Mouse (Mus musculus) heart, adult 2 months (tissue): ENCODE measurements at regions not wholly inside any gene's neighbourhood (a gene's known extent, or its start where the extent isn't known, plus 50 kb on each side); places are given as distances from the start of the nearest gene placed in this dataset.

Experiments used
- DNase-seq, 2 experiments: peaks; one replicate each; pipeline ENCODE4 v3.0.0; 2021
- H3K27ac ChIP-seq: fragments of 200-600 bp; 2 replicates; pipeline ENCODE4 v1.8.1; 2022
- H3K27me3 ChIP-seq: fragments of 200-500 bp; 2 replicates; pipeline ENCODE4 v1.6.1; 2012; ENCODE audit warnings: mild to moderate bottlenecking, low read length, inconsistent platforms, mixed read lengths; ENCODE audit not compliant: control insufficient read depth, insufficient read depth
- H3K36me3 ChIP-seq: fragments of 200-500 bp; 2 replicates; pipeline ENCODE4 v1.6.1; 2012; ENCODE audit warnings: low read length, inconsistent platforms; ENCODE audit not compliant: control insufficient read depth, insufficient read depth
- H3K4me1 ChIP-seq: fragments of 200-500 bp; 2 replicates; pipeline ENCODE4 v1.6.1; 2011; ENCODE audit warnings: low read length; ENCODE audit not compliant: control insufficient read depth, insufficient read depth
- H3K4me3 ChIP-seq: fragments of 200-600 bp; 2 replicates; pipeline ENCODE4 v1.8.1; 2022
- H3K79me2 ChIP-seq: fragments of 200-500 bp; replicated peaks from 2 replicates; pipeline ENCODE4 v1.6.1; 2012; ENCODE audit warnings: mild to moderate bottlenecking, inconsistent platforms, low read length, moderate library complexity, mixed read lengths; ENCODE audit not compliant: control insufficient read depth, insufficient read depth
- H3K9ac ChIP-seq: fragments of 200-500 bp; 2 replicates; pipeline ENCODE4 v1.6.1; 2012; ENCODE audit warnings: low read depth, mild to moderate bottlenecking, control low read depth, inconsistent platforms, low read length, mixed read lengths
- CTCF ChIP-seq: fragments of 200-600 bp; IDR thresholded peaks from 2 replicates; pipeline ENCODE4 v1.8.1; 2022; ENCODE audit warnings: antibody characterized with exemption, mild to moderate bottlenecking, moderate library complexity
- EP300 ChIP-seq: fragments of 200-500 bp; IDR thresholded peaks from 2 replicates; pipeline ENCODE4 v1.6.1; 2011; ENCODE audit warnings: low read depth, low read length, control low read depth; ENCODE audit not compliant: insufficient read depth
- POLR2A ChIP-seq: fragments of 200-500 bp; IDR thresholded peaks from 2 replicates; pipeline ENCODE4 v1.6.1; 2011; ENCODE audit warnings: mild to moderate bottlenecking, low read depth, low read length, control low read depth; ENCODE audit not compliant: insufficient read depth
- WGBS: fragments of 180-500 bp; shearing (Covaris S2); methylation state at CpG from one replicate; pipeline ENCODE4 v1.1.7; 2018; 5-methylcytosine and 5-hydroxymethylcytosine counted together
- intact Hi-C: fragments of 180-260 bp; cut with DNase I; formaldehyde crosslinking; loops from one replicate; pipeline ENCODE4 v1.15.1; 2025

DNA sequence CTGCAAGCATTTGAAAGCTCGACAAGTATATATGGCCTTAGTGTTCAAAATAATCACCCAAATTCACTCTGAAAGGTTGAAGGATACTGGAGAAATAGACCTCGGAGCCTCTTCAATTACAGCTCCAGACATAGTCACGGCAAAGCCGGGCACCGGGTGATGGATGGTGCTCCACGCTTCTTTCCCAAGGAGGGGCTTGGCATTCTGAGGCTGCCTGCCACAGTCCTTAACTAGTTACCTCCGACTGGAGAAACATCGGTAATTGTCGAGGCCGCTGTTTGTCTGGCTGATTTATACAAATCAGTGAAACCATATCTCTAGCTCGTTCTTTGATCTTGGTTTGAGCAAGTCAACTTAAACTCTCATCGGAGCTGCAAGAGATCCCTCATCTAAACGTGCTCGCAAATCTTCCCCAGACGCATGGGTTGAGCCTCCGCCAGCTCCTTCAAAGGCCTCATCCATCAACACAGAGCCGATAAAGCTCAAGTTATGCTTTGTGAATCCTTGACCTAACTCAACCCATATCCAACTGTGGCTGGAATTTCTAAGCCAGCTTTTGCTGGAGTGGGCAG, 145.4 kb upstream of the Stx16 start:
- intact Hi-C loops, result no loop called here
- Histone ChIP-seq H3K27ac (no peak overlapping the region), H3K4me3 (no peak overlapping the region), H3K27me3 (no peaks in the 10 kb centered on the region), H3K4me1 (no peaks in the 10 kb centered on the region), H3K9ac (no peak overlapping the region), H3K36me3 (no peaks in the 10 kb centered on the region), H3K79me2 (no peaks in the 10 kb centered on the region)
- WGBS, result 89% methylated on average over 17 of the region's 17 CpGs
- no peak for DNase-seq
- TF ChIP-seq CTCF (no peak), POLR2A (no peak), EP300 (no peak)

DNA sequence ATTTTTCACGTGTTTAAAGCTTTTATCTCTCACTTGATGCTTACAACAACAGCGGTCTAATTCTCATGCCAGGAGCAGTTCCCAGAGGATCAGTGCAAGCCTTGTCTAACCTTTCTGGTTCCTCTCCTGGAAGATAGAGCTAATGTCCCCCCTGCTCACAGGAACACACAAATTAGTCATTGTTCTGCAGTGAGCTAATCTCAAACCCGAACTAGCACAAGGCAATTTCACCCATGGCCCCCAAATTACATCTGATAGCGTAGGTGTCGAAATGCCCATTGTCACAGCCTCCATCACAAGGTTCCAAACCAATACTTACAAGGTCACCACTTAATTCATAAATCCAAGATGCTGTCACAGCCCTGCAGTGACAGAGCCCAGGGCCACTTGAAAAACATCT, 140.4 kb upstream of the Stx16 start:
- Histone ChIP-seq H3K79me2 (no peaks in the 10 kb centered on the region), H3K27me3 (no peaks in the 10 kb centered on the region), H3K9ac (no peak overlapping the region), H3K4me1 (no peaks in the 10 kb centered on the region), H3K4me3 (no peak overlapping the region), H3K36me3 (no peaks in the 10 kb centered on the region), H3K27ac (no peak overlapping the region)
- no peak for TF ChIP-seq POLR2A
- intact Hi-C loops, result no loop called here
- 59% methylated on average over 5 of the region's 5 CpGs for WGBS
- DNase-seq, result no peak

DNA sequence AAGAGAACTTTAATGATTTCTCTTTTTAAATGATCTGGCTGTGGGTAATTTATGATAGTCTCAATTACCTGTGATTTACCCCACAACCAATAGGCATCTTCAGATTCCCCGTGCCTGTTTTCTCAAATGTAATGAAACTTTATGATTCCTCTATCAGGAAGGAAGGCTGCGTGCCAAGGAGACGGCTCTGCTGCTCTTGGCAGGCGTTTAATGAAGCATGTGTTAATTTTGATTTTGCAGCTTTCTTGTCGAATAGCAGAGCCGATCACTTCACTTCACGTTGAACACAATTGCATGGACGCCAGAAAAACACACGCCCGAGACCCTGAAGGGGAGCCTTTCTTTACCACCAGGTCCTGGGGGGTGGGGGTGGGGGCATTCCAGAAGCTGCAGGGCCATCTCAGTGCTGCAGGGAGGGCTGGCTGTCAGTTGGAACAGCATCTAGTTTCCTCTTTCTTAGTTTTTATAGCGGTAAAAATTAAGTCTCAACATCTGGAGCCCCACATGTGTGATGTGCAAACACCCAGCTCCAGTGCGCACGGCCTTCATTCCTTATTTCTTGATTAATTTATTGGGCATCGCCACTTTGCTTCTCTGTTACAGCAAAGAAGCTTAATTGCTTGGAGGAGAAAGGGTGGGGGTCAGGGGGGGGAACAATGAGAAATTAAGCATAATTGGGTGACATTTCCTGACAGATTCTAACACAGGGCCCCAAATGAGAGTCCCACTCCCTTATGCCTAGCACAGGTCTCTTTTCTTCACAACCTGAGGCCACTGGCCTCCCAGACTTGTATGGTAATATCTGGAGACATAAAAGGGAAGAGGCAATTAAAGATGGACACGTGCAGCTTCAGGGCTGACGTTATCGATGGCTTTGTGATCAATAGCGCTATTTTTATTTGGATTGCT, 138.3 kb upstream of the Stx16 start:
- Histone ChIP-seq H3K36me3 (no peaks in the 10 kb centered on the region), H3K27ac (no peak overlapping the region), H3K79me2 (no peaks in the 10 kb centered on the region), H3K4me1 (no peaks in the 10 kb centered on the region), H3K27me3 (no peaks in the 10 kb centered on the region), H3K9ac (no peak overlapping the region), H3K4me3 (no peak overlapping the region)
- 69% methylated on average over 18 of the region's 18 CpGs for WGBS
- DNase-seq, result no peak
- intact Hi-C loops, result no loop called here
- TF ChIP-seq EP300 (no peak), POLR2A (no peak), CTCF (no peak)

DNA sequence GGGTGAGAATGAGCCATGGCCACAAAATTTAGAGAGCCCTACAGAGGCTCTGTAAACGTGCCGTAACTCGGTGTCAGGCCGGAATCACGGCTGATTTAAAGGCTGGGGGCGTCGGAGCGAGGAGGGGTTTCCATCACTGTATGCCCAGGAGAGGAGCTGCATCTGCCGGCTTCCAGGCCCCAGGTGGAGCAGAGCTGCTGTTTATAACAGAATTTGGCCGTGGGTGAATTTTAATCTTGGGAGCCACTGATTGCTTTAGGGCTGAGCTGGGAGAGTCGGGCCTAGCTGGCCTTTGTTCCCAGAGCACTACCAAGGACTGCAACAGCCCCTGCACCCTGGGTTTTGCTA, 137.7 kb upstream of the Stx16 start:
- TF ChIP-seq POLR2A (no peak), EP300 (no peak), CTCF (no peak)
- WGBS, result 79% methylated on average over 11 of the region's 11 CpGs
- intact Hi-C loops, result no loop called here
- Histone ChIP-seq H3K79me2 (no peaks in the 10 kb centered on the region), H3K9ac (no peak overlapping the region), H3K4me3 (no peak overlapping the region), H3K36me3 (no peaks in the 10 kb centered on the region), H3K4me1 (no peaks in the 10 kb centered on the region), H3K27me3 (no peaks in the 10 kb centered on the region), H3K27ac (no peak overlapping the region)
- no peak for DNase-seq

DNA sequence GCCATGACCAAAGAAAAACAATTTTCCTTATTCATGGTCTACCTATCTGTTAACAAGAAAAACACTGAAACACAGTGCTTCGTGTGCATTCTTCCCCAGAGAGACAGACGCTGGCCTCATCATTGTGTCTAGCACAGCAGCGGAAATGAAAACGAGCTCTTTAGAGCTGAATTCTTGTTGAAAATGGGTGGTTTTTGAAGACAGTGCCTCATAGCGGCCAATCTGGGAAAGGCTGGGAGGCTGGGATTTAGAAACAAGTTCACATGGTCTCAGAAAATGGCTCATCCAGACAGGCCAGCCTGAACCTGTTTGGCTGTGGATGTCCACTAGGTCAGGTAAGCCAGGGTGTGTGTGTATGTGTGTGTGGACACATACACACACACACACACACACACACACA, 130.7 kb upstream of the Stx16 start:
- no peak overlapping the region for H3K4me3 ChIP-seq
- H3K9ac ChIP-seq, result no peak overlapping the region
- intact Hi-C loops, result no loop called here
- WGBS, result 79% methylated on average over 5 of the region's 5 CpGs
- TF ChIP-seq EP300 (no peak), POLR2A (no peak), CTCF (no peak)
- no peak overlapping the region for H3K27ac ChIP-seq
- no peaks in the 10 kb centered on the region for H3K27me3 ChIP-seq
- no peaks in the 10 kb centered on the region for H3K79me2 ChIP-seq
- DNase-seq, result no peak
- H3K4me1 ChIP-seq, result no peaks in the 10 kb centered on the region
- no peaks in the 10 kb centered on the region for H3K36me3 ChIP-seq

DNA sequence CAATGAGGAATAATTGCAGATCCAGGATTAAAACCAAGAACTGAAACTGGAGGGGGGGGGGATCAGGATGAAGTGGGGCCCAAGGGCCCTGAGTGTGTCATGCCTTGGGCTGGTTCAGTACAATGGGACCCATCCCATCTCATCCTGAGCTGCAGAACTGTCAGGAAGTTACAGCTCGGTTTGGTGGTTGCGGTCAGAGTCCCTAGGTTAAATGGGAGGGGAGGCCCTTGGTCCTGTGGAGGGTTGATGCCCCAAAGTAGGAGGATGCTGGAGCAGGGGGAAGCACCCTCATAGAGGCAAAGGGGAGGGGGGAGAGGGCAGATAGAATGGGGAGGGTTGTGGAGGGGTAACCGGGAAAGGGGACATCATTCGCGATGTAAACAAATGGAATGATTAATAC, 127.5 kb upstream of the Stx16 start:
- intact Hi-C loops, result no loop called here
- H3K27me3 ChIP-seq, result no peaks in the 10 kb centered on the region
- H3K4me1 ChIP-seq, result no peaks in the 10 kb centered on the region
- H3K27ac ChIP-seq, result no peak overlapping the region
- H3K9ac ChIP-seq, result no peak overlapping the region
- WGBS, result 80% methylated on average over 5 of the region's 5 CpGs
- no peak for TF ChIP-seq CTCF
- no peak for TF ChIP-seq EP300
- no peak for TF ChIP-seq POLR2A
- peak in 1 of 2 experiments; percentile 2 for DNase-seq
- no peaks in the 10 kb centered on the region for H3K79me2 ChIP-seq
- H3K36me3 ChIP-seq, result no peaks in the 10 kb centered on the region
- no peak overlapping the region for H3K4me3 ChIP-seq
